Mouse (Mus musculus) liver, adult 2 months (tissue): ENCODE measurements around the gene Rbp4. TPM values are rescaled to one million over a fixed set of nuclear protein-coding genes. Genes with fewer than 3 reads are reported as not detected.

Source experiments
- DNase-seq: peaks from one replicate; pipeline ENCODE4 v3.0.0-alpha.2; 2011; ENCODE audit warnings: low read depth, low spot score; ENCODE audit errors: extremely low read depth
- H3K27ac ChIP-seq: fragments of 200-500 bp; replicated peaks from 2 replicates; pipeline ENCODE4 v1.5.1; 2012; ENCODE audit warnings: low read depth, mild to moderate bottlenecking, control low read depth, inconsistent platforms, low read length; ENCODE audit not compliant: insufficient read depth
- H3K27me3 ChIP-seq: fragments of 200-500 bp; 2 replicates; pipeline ENCODE4 v1.6.1; 2012; ENCODE audit warnings: mild to moderate bottlenecking, moderate library complexity, low read length, inconsistent platforms; ENCODE audit not compliant: control insufficient read depth, insufficient read depth
- H3K36me3 ChIP-seq: fragments of 200-500 bp; 2 replicates; pipeline ENCODE4 v1.6.1; 2012; ENCODE audit warnings: low read length, inconsistent platforms; ENCODE audit not compliant: control insufficient read depth, insufficient read depth
- H3K4me1 ChIP-seq: fragments of 200-500 bp; 2 replicates; pipeline ENCODE4 v1.6.1; 2011; ENCODE audit warnings: low read length; ENCODE audit not compliant: control insufficient read depth, insufficient read depth
- H3K4me3 ChIP-seq: fragments of 200-500 bp; 2 replicates; pipeline ENCODE4 v1.5.1; 2011; ENCODE audit warnings: low read depth, mild to moderate bottlenecking, control low read depth, low read length, moderate library complexity; ENCODE audit not compliant: insufficient read depth
- H3K79me2 ChIP-seq: fragments of 200-500 bp; 2 replicates; pipeline ENCODE4 v1.6.1; 2012; ENCODE audit warnings: inconsistent platforms, mild to moderate bottlenecking, low read length, moderate library complexity; ENCODE audit not compliant: control insufficient read depth, insufficient read depth
- H3K9ac ChIP-seq: fragments of 200-500 bp; 2 replicates; pipeline ENCODE4 v1.6.1; 2012; ENCODE audit warnings: low read depth, mild to moderate bottlenecking, control low read depth, inconsistent platforms, low read length
- CTCF ChIP-seq: fragments of 200-500 bp; IDR thresholded peaks from 2 replicates; pipeline ENCODE4 v1.5.1; 2011; ENCODE audit warnings: low read depth, low read length, control low read depth
- POLR2A ChIP-seq: fragments of 200-500 bp; IDR thresholded peaks from 2 replicates; pipeline ENCODE4 v1.6.1; 2011; ENCODE audit warnings: low read length, control low read depth; ENCODE audit not compliant: insufficient read depth; ENCODE audit errors: extremely low read depth
- WGBS: fragments of 180-500 bp; shearing (Covaris S2); methylation state at CpG from one replicate; pipeline ENCODE4 v1.1.7; 2018; 5-methylcytosine and 5-hydroxymethylcytosine counted together
- polyA plus RNA-seq: library from polyadenylated mRNA; depleted of rRNA; stranded (reverse); fragments of >200 nt; gene quantifications from 2 replicates; pipeline ENCODE4 v1.2.3, GENCODE M21; 2012
- total RNA-seq: library from RNA; depleted of rRNA; stranded (reverse); fragments of >200 nt; gene quantifications from 2 replicates; pipeline ENCODE4 v1.2.3, GENCODE M21; 2014

Rbp4 gene
- total and polyA plus RNA-seq, 2 experiments, result 2,479 to 5,105 TPM

DNA sequence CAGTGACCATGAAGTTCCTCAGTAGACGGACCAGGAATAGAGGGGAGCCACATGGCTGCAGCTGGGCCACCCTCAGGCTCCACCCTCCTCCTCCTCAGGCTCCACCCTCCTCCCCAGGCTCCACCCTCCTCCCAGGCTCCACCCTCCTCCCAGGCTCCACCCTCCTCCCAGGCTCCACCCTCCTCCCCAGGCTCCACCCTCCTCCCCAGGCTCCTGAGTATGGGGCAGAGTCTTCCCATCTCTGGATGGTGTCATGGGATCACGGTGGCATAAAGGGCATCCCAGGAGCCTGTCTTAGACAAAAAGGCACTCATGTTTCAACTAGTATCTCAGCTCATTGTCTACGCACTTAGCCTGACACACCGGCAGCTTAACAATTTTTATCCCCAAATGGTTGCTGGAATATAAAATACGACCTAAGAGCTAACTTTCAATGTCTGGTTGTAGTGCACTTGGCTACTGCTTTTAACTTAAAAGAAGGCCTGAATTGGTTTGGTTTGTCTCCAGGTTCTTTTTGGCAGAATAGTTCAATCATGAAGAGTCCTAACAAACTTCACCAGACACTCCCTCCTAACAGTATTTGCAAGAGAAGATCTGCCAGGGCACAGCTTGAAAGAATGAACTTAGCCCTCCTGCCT, 4.8 kb downstream of the Rbp4 start:
- H3K27ac ChIP-seq, result peak overlapping the region; percentile 86
- WGBS, result 31% methylated on average over 5 of the region's 5 CpGs
- peak overlapping the region; percentile 92 for H3K4me3 ChIP-seq
- peaks cover 64% of the 10 kb centered on the region for H3K36me3 ChIP-seq
- no peaks in the 10 kb centered on the region for H3K27me3 ChIP-seq
- peaks cover 13% of the 10 kb centered on the region for H3K4me1 ChIP-seq
- peaks cover 7% of the 10 kb centered on the region; the same call in 1 of the 2 replicates for H3K79me2 ChIP-seq
- peak overlapping the region; percentile 77 for H3K9ac ChIP-seq
- no peak for TF ChIP-seq CTCF
- peak; percentile 40; the same call in 1 of the 2 replicates for TF ChIP-seq POLR2A
- peak; percentile 94 for DNase-seq

DNA sequence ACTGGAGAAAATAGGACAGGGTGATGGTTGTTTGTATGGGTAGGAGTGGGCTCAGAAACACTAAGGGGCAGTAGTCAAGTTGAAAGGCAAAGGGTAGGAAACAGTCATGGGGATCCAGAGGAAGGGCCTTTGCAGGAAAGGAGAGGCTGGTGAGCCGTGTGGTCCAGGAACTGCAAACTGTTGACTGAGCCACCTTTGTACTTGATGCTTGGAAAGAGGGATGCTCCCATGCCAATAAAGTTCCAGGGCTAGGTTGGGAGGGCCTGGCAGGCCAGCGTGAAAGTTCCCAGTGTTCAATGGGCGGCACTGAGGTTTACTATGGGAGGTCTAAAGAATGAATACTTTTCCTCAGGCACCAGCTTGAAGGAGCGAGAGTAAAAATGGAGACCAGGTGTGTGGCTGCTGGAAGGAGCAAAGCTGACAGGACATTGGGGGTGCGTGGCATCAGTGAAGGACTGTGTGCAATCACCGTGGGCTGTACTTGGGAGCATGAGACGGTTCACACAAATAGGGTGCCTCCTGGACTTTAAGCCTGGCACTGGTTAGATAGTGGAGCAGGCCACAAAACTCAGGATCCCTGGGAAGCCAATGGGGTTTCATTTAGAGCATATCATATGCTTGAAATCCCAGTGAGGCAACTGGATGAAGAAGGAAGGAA, 10.1 kb downstream of the Rbp4 start:
- DNase-seq, result peak; percentile 94
- Histone ChIP-seq H3K79me2 (no peaks in the 10 kb centered on the region), H3K4me3 (no peak overlapping the region), H3K9ac (no peak overlapping the region), H3K4me1 (peaks cover 15% of the 10 kb centered on the region), H3K27me3 (no peaks in the 10 kb centered on the region), H3K36me3 (peaks cover 37% of the 10 kb centered on the region), H3K27ac (no peak overlapping the region)
- no peak for TF ChIP-seq CTCF
- TF ChIP-seq POLR2A, result 0 out of 2 replicates have a peak, but pooled peaks have one; percentile 16
- 24% methylated on average over 7 of the region's 7 CpGs for WGBS

- Histone ChIP-seq H3K4me3 (no peak overlapping the region), H3K79me2 (no peaks in the 10 kb centered on the region), H3K27me3 (no peaks in the 10 kb centered on the region), H3K9ac (no peak overlapping the region), H3K27ac (no peak overlapping the region), H3K4me1 (peaks cover 2% of the 10 kb centered on the region; the same call in 1 of the 2 replicates), H3K36me3 (peaks cover 14% of the 10 kb centered on the region)
- TF ChIP-seq CTCF (no peak), POLR2A (no peak)
- DNase-seq, result no peak
- 40% methylated on average over 4 of the region's 4 CpGs for WGBS
Measured at GRCm38 (mm10) chr19:38112575-38112974, 12.5 kb downstream of the Rbp4 start.

DNA sequence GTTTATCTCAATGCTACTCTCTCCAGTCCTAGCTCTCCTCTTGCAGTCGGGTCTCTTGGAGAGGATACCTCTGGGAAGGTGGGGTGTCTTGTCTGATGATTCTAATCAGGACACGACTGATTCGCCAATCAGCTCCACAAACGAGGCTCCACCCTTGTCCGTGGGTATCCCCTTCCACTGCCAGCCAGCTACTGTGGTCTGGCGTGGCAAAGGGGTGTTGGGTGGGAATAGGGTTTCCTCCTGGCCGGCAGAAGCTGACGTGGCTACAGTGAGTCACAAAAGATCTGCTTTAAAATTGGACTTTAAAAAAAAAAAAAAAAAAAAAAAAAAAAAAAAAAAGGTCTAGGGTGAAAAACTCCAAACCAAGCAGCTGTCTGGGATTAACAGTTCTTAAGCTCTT, 14.0 kb downstream of the Rbp4 start:
- no peaks in the 10 kb centered on the region for H3K36me3 ChIP-seq
- WGBS, result 86% methylated on average over 8 of the region's 8 CpGs
- DNase-seq, result no peak

DNA sequence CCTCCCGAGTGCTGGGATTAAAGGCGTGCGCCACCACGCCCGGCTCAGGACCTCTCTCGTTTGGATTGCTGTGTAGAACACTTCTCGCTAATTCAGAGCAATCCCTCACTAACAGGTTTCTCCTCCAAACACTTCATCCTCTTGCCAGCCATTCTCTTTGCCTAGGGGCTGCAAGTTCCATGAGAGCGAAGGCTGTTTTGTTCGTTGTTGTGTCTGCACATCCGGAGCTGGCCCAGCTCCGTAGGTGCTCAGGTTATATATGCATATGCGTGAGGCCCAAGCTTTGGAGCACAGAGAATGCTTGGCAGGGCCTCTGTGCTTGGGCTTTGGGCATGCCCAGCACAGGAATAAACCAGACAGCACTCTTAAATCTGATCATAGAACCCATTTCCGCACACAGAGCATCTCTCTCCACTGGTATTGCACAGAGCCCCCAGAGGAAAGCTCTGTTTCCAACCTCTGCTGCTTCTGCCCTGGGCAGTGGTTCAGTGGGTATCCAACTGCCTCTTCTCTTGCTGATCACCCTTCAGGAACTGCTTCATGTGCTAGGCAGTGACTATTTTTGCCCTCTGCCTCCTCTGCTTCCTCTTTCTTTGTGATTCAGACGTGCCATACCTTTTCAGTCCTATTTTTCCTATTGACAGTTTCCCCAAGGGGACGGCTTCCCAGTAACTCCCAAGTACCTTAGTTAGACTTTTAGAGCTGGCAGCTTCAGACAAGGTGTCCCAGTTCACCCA, 15.4 kb downstream of the Rbp4 start:
- Histone ChIP-seq H3K27me3 (no peaks in the 10 kb centered on the region), H3K27ac (no peak overlapping the region), H3K79me2 (no peaks in the 10 kb centered on the region), H3K9ac (no peak overlapping the region), H3K36me3 (no peaks in the 10 kb centered on the region), H3K4me1 (peaks cover 2% of the 10 kb centered on the region; the same call in 1 of the 2 replicates), H3K4me3 (no peak overlapping the region)
- TF ChIP-seq POLR2A, result no peak
- no peak for TF ChIP-seq CTCF
- WGBS, result 91% methylated on average over 15 of the region's 15 CpGs
- no peak for DNase-seq

More for the DNA sequence above, 14.0 kb downstream of the Rbp4 start:
- Histone ChIP-seq H3K9ac (no peak overlapping the region), H3K27ac (no peak overlapping the region), H3K4me3 (no peak overlapping the region), H3K79me2 (no peaks in the 10 kb centered on the region), H3K4me1 (peaks cover 2% of the 10 kb centered on the region; the same call in 1 of the 2 replicates), H3K27me3 (no peaks in the 10 kb centered on the region)
- TF ChIP-seq POLR2A (no peak), CTCF (no peak)
